Mouse (Mus musculus) thymus, adult 2 months (tissue): ENCODE data around the gene Fgfr2.

Experiments used
- CTCF ChIP-seq: fragments of 200-500 bp; IDR thresholded peaks from 2 replicates; pipeline ENCODE4 v1.5.1; 2012; ENCODE audit warnings: mild to moderate bottlenecking, control low read depth, low read length, moderate library complexity, borderline replicate concordance; ENCODE audit not compliant: control insufficient read depth, poor library complexity, insufficient read depth; ENCODE audit errors: extremely low read depth
- POLR2A ChIP-seq: fragments of 200-500 bp; IDR thresholded peaks from 2 replicates; pipeline ENCODE4 v1.6.1; 2012; ENCODE audit warnings: mild to moderate bottlenecking, low read length, control low read depth, moderate library complexity; ENCODE audit not compliant: control insufficient read depth, poor library complexity, insufficient read depth; ENCODE audit errors: extremely low read depth

- TF ChIP-seq CTCF = no peak
- no peak for TF ChIP-seq POLR2A
Observed at GRCm38 (mm10) chr7:132438060-132438459, 685.1 kb downstream of the Fgfr2 start.
